Comparison of ENCODE assay signal across 7 mouse cellular contexts in the genomic region with DNA sequence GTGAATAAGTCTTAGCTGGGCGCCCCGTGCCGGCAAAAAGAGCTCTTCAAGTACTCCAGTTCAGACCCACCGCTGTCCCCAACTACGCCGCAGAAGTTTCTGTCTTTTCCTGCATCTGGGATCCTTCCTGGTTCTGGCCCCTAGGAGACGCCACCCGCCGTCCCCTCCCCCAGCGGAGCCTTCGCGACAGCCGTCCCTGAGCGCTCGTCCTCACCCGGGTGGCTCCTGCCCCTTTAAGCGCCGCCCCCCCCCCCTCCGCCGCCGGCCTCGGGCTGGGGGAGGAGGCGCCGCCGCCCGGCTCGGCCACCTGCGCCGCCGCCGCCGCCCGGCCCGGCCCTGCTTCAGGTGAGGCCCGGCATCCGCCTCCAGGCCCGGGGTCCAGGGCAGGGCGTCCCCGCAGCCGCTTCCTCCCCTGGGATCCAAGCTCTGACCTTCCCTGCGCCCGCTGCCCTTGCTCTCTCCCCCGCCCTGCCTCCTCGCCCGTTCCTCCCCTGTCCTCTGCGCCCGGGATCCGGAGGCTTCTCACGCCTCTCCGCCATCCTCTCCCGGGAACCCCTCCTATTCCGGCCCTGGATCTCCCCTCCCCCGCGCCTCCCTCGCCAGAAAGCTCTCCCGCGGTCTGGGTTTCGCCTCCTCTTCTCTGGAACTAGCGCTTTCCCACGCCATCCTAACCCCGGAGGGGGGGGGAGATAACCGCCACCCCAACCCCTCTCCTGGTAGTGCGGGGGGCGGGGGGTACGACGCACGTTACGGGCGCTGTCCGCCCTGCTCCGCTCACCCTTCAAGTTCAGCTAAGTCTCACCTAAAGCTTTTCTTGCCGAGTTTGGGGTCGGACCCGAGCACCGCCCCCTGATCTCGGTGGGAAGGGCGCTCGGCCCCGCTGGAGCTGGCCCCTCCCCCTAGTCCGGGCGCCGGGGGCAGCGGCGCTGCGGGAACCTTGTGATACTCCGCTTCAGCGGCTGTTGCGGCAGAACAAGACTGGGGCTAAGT. TPM values are rescaled to one million over a fixed set of nuclear protein-coding genes. Genes with fewer than 3 reads are reported as not detected.
DNase-seq lines count a peak whose midpoint lies in the region; ATAC-seq lines count a peak whose summit lies in the region.

No protein-coding gene starts in this region.

- H3K27me3 ChIP-seq in intestine, embryonic 15.5 days (replicated peaks) = no peaks in the 10 kb centered on the region
- H3K27me3 ChIP-seq in limb, embryonic 12.5 days = no peaks in the 10 kb centered on the region
- H3K27me3 ChIP-seq in midbrain, embryonic 13.5 days = no peaks in the 10 kb centered on the region

- peak; percentile 92 for DNase-seq in adrenal gland, postnatal 10 days
- peak; percentile 85 for DNase-seq in embryo, embryonic 10.5 days (ENCODE audit: low spot score)
- DNase-seq in gastrocnemius, postnatal 14 days = peak; percentile 87
- DNase-seq in spleen, adult 18-20 months = peak; percentile 76 to 77

- H3K36me3 ChIP-seq in intestine, embryonic 15.5 days = peaks cover 21% of the 10 kb centered on the region
- peaks cover 27% of the 10 kb centered on the region for H3K36me3 ChIP-seq in limb, embryonic 12.5 days
- H3K36me3 ChIP-seq in midbrain, embryonic 13.5 days = peaks cover 31% of the 10 kb centered on the region

- peak overlapping the region; percentile 92 for H3K4me3 ChIP-seq in intestine, embryonic 15.5 days (replicated peaks)
- peak overlapping the region; percentile 85 for H3K4me3 ChIP-seq in limb, embryonic 12.5 days (replicated peaks)
- H3K4me3 ChIP-seq in midbrain, embryonic 13.5 days (replicated peaks) = peak overlapping the region; percentile 71

- ATAC-seq in intestine, embryonic 15.5 days = peak; percentile 68
- ATAC-seq in limb, embryonic 12.5 days (ENCODE audit: insufficient number of reproducible peaks, insufficient read depth, low FRiP score, low TSS enrichment, low read depth) = peak; percentile 11; the same call in 1 of the 2 replicates
- peak; percentile 49 for ATAC-seq in midbrain, embryonic 13.5 days

- no peaks in the 10 kb centered on the region for H3K9me3 ChIP-seq in intestine, embryonic 15.5 days
- no peaks in the 10 kb centered on the region for H3K9me3 ChIP-seq in limb, embryonic 12.5 days
- H3K9me3 ChIP-seq in midbrain, embryonic 13.5 days = no peaks in the 10 kb centered on the region

- under 1% methylated on average over 74 of the region's 88 CpGs for WGBS in intestine, embryonic 15.5 days
- WGBS in limb, embryonic 12.5 days = under 1% methylated on average over 80 of the region's 88 CpGs
- WGBS in midbrain, embryonic 13.5 days = under 1% methylated on average over 63 of the region's 88 CpGs

- H3K4me1 ChIP-seq in intestine, embryonic 15.5 days (replicated peaks) = peaks cover 33% of the 10 kb centered on the region
- H3K4me1 ChIP-seq in limb, embryonic 12.5 days (replicated peaks) = peaks cover 44% of the 10 kb centered on the region
- peaks cover 46% of the 10 kb centered on the region for H3K4me1 ChIP-seq in midbrain, embryonic 13.5 days (replicated peaks)

- H3K27ac ChIP-seq in intestine, embryonic 15.5 days = peak overlapping the region; percentile 97
- H3K27ac ChIP-seq in limb, embryonic 12.5 days = peak overlapping the region; percentile 92
- peak overlapping the region; percentile 84 for H3K27ac ChIP-seq in midbrain, embryonic 13.5 days

- H3K4me2 ChIP-seq in intestine, embryonic 15.5 days (replicated peaks) = peak overlapping the region; percentile 89
- H3K4me2 ChIP-seq in limb, embryonic 12.5 days = peak overlapping the region; percentile 85
- H3K4me2 ChIP-seq in midbrain, embryonic 13.5 days (replicated peaks) = peak overlapping the region; percentile 92

- peak overlapping the region; percentile 81 for H3K9ac ChIP-seq in intestine, embryonic 15.5 days
- peak overlapping the region; percentile 82 for H3K9ac ChIP-seq in limb, embryonic 12.5 days (replicated peaks)
- H3K9ac ChIP-seq in midbrain, embryonic 13.5 days (replicated peaks) = peak overlapping the region; percentile 74

- intact Hi-C loops in gastrocnemius, postnatal 14 days (cut with DNase I; ENCODE audit: low total_unique reads) = loop anchor here (5.0 to 10.0 kb wide), 2 partner anchors 52 to 94 kb away; no protein-coding TSS in a partner anchor

RNA-seq across cellular contexts. Expression of a gene that starts 1.4 kb away (rescaled TPM):
- 10 to 100 TPM; 37.1 to 51.9 TPM for total RNA-seq in adrenal gland, postnatal 10 days (2021)
- 10 to 100 TPM; 15.2 to 15.6 TPM for total RNA-seq in gastrocnemius, postnatal 14 days (2021)
- polyA plus RNA-seq in intestine, embryonic 15.5 days (2015; fragmentation: Nextera tagmentation; extraction: Ambion mirVana) = 11.7 and 12.5 TPM in 2 replicates
- 8.6 and 9.5 TPM in 2 replicates for polyA plus RNA-seq in limb, embryonic 12.5 days (2016; fragmentation: Nextera tagmentation; extraction: Ambion mirVana)
- 13.8 and 13.9 TPM in 2 replicates for polyA plus RNA-seq in midbrain, embryonic 13.5 days (2015; fragmentation: Nextera tagmentation; extraction: Ambion mirVana)

RNA-seq across cellular contexts. Expression of a gene that starts 9.7 kb away (rescaled TPM):
- total RNA-seq in adrenal gland, postnatal 10 days (2021) = 1,000 to 10,000 TPM; 4,995 to 5,524 TPM
- total RNA-seq in gastrocnemius, postnatal 14 days (2021) = 1,000 to 10,000 TPM; 3,648 to 4,448 TPM
- polyA plus RNA-seq in intestine, embryonic 15.5 days (2015; fragmentation: Nextera tagmentation; extraction: Ambion mirVana) = 3,029 and 3,109 TPM in 2 replicates
- polyA plus RNA-seq in limb, embryonic 12.5 days (2016; fragmentation: Nextera tagmentation; extraction: Ambion mirVana) = 2,018 and 2,026 TPM in 2 replicates
- 2,005 and 2,018 TPM in 2 replicates for polyA plus RNA-seq in midbrain, embryonic 13.5 days (2015; fragmentation: Nextera tagmentation; extraction: Ambion mirVana)

RNA-seq across cellular contexts. Expression of a gene that starts 34.0 kb away (rescaled TPM):
- 100 to 1,000 TPM; 138 to 142 TPM for total RNA-seq in adrenal gland, postnatal 10 days (2021)
- 10 to 100 TPM; 54.4 to 60.8 TPM for total RNA-seq in gastrocnemius, postnatal 14 days (2021)
- 482 and 586 TPM in 2 replicates for polyA plus RNA-seq in intestine, embryonic 15.5 days (2015; fragmentation: Nextera tagmentation; extraction: Ambion mirVana)
- 567 and 594 TPM in 2 replicates for polyA plus RNA-seq in limb, embryonic 12.5 days (2016; fragmentation: Nextera tagmentation; extraction: Ambion mirVana)
- polyA plus RNA-seq in midbrain, embryonic 13.5 days (2015; fragmentation: Nextera tagmentation; extraction: Ambion mirVana) = 443 and 496 TPM in 2 replicates

RNA-seq across cellular contexts. Expression of a gene that starts 57.4 kb away (rescaled TPM):
- total RNA-seq in adrenal gland, postnatal 10 days (2021) = 100 to 1,000 TPM; 694 to 716 TPM
- total RNA-seq in gastrocnemius, postnatal 14 days (2021) = 100 to 1,000 TPM; 402 to 437 TPM
- polyA plus RNA-seq in intestine, embryonic 15.5 days (2015; fragmentation: Nextera tagmentation; extraction: Ambion mirVana) = 779 and 830 TPM in 2 replicates
- 916 and 923 TPM in 2 replicates for polyA plus RNA-seq in limb, embryonic 12.5 days (2016; fragmentation: Nextera tagmentation; extraction: Ambion mirVana)
- 643 and 661 TPM in 2 replicates for polyA plus RNA-seq in midbrain, embryonic 13.5 days (2015; fragmentation: Nextera tagmentation; extraction: Ambion mirVana)

Comparison
In these comparisons a context has a peak if more than half of its experiments do, and no peak if none do; other contexts are left out.
1. Peak in every context shown above with its lines: DNase-seq, ATAC-seq, H3K4me3 ChIP-seq and H3K27ac ChIP-seq.
2. ATAC-seq: peak in every context shown above with its lines; median percentile 68 in intestine, embryonic 15.5 days; 49 in midbrain, embryonic 13.5 days; 11 in limb, embryonic 12.5 days.